Mouse (Mus musculus) lung, adult 2 months (tissue): ENCODE results near the gene Endog.

Source experiments
- CTCF ChIP-seq: fragments of 200-500 bp; IDR thresholded peaks from 2 replicates; pipeline ENCODE4 v1.5.1; 2011; ENCODE audit warnings: mild to moderate bottlenecking, low read length, control low read depth; ENCODE audit not compliant: insufficient read depth
- POLR2A ChIP-seq: fragments of 200-500 bp; IDR thresholded peaks from 2 replicates; pipeline ENCODE4 v1.6.1; 2011; ENCODE audit warnings: low read depth, mild to moderate bottlenecking, control low read depth, low read length, borderline replicate concordance; ENCODE audit errors: extremely low read depth

DNA sequence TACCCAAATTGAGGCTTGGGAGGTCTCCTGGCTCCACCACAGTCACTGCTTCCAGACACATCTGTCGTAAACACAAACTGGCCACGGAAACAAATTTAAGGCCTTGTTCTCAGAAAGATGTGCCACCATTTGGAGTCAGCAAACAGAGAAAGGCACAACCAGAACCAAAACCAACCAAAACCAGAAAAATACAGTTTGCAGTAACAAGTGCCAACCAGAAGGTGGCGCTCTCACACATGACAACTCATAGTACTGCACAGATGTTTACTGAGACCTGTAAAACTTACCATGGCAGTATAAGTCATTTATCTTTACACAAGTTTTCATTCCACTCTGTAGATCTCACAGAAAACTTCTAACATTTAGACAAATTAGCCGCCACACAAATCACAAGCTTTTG lies 4.6 kb upstream of the Endog start:
- TF ChIP-seq CTCF (no peak), POLR2A (no peak)
